Mouse (Mus musculus) lung, adult 2 months (tissue): ENCODE results near the gene Rab23.

Experiments
- CTCF ChIP-seq: fragments of 200-500 bp; IDR thresholded peaks from 2 replicates; pipeline ENCODE4 v1.5.1; 2011; ENCODE audit warnings: mild to moderate bottlenecking, low read length, control low read depth; ENCODE audit not compliant: insufficient read depth
- POLR2A ChIP-seq: fragments of 200-500 bp; IDR thresholded peaks from 2 replicates; pipeline ENCODE4 v1.6.1; 2011; ENCODE audit warnings: low read depth, mild to moderate bottlenecking, control low read depth, low read length, borderline replicate concordance; ENCODE audit errors: extremely low read depth

DNA sequence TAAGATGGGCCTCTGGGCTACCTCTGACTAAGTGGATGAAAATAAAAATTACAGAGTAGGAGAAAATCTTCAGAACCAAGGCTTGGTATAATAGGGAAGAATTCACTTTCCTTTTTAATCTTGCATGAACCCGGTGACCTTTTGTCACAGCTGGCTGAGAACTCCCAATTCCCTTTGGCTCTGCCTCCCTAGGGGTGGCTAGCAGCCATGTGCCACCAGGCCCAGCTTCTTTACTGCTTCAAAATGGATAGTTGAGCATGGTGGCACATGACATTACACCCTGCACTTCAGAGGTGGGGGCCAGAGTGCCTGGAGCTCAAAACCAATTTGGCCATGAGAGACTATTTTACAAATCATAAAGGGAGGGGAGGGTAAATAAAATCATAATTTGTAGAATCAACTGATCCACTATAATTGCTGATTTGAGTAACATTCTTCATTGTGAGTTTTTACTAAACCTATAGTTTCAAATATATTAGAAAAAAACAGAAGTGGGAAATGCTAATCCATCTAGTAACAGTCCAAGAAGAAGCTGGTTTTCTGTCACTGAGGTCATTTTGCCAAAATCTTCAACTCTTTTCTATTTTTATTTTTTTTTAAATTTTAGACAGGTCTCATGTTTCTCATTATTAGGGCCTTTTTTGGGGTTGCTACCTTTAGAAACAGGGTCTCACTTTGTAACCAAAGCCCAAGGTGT, 48.6 kb downstream of the Rab23 start:
- TF ChIP-seq CTCF (no peak), POLR2A (no peak)
